Mouse (Mus musculus) brain, embryonic 14.5 days (tissue): ENCODE results near the gene Phactr3.

ENCODE experiments used
- CTCF ChIP-seq: fragments of 200-500 bp; IDR thresholded peaks from 2 replicates; pipeline ENCODE4 v1.5.1; 2012; ENCODE audit warnings: inconsistent platforms, mild to moderate bottlenecking, moderate library complexity, borderline replicate concordance; ENCODE audit not compliant: insufficient read depth, insufficient read length; ENCODE audit errors: extremely low read depth
- POLR2A ChIP-seq: fragments of 200-500 bp; IDR thresholded peaks from 2 replicates; pipeline ENCODE4 v1.6.1; 2012; ENCODE audit warnings: mild to moderate bottlenecking, inconsistent platforms, borderline replicate concordance; ENCODE audit not compliant: poor library complexity, insufficient read depth, insufficient read length, severe bottlenecking; ENCODE audit errors: extremely low read depth

GRCm38 (mm10) chr2:178321271-178321670 lies 202.5 kb downstream of the Phactr3 start:
- TF ChIP-seq CTCF = no peak
- TF ChIP-seq POLR2A = no peak
